Mouse (Mus musculus): ENCODE results near the gene Rasgrf1.

- TF ChIP-seq POLR2A (IDR thresholded peaks at IDR 0.05; ENCODE audit: borderline replicate concordance, control insufficient read depth, low read depth, low read length) (no peak), CTCF (IDR thresholded peaks at IDR 0.05; ENCODE audit: control insufficient read depth, insufficient read depth, low read length) (no peak)
These were observed 6.8 kb downstream of the Rasgrf1 start for GRCm38 (mm10) chr9:89916471-89916870.

All from bone marrow, adult 2 months (tissue).